Mouse (Mus musculus) megakaryocyte, embryonic 14.5 days (primary cell): ENCODE results near the gene Plekhb1.

ENCODE experiments used
- FLI1 ChIP-seq: IDR thresholded peaks from 2 replicates; pipeline ENCODE4 v1.6.1; 2012; ENCODE audit warnings: low read length, inconsistent platforms, mixed read lengths
- GATA1 ChIP-seq: IDR thresholded peaks from 3 replicates; pipeline ENCODE4 v1.6.1; 2012; ENCODE audit warnings: mixed read lengths, low read length, inconsistent platforms, borderline replicate concordance

- TF ChIP-seq GATA1 (no peak), FLI1 (no peak)
Measured at GRCm38 (mm10) chr7:100616121-100616857, 45.9 kb downstream of the Plekhb1 start.
